Mouse (Mus musculus): ENCODE results near the gene Frat2.
"Not testable (repeated sequence)": the region's sequence is repeated elsewhere in the genome, so short reads cannot be mapped to it uniquely, and the experiment has no call there.

Gene Frat2

DNA sequence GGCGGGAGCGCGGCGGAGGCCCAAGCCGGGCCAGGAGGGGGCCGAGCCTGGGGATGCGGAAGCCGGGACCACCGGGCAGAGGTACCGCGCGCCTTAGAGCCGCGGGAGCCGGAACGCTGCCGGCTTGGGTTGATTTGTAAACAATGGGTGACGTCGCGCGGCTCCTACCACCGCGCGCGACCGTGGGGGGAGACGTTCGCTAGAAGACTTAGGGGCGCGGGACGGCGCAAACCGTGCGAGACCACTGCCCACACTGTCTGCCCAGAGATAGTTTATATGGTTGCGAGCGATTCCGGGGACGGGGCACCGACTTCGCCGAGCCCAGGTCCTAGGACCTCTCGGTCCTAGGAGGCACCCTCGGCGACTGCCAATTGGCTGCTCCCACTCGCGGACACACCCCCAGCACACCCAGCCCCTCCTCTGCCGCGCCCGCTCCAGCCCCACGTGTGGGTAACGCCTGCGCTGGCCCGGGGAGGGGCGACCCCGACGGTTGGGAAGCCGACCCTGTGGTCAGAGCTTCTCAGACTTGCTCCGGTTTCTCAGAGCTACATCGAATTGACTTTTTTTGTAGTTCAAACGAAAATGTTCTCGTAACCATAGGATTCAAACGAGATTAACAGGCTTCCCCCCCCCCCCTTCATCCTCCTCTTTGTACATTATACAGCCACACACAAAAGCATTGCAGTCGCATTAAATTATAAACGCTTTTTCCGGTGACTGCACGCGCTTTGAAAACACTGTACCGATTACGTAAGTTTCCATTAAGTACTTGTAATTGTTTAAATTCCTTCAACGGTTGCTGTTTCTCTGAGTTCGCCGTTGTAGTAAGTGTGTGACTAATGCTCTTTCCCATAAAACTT is at the start of gene Frat2:
TSS of gene Frat2 (minus strand) at position 141 of the 860 bp plus-strand sequence.
- peak; percentile 86 to 90 for DNase-seq (ENCODE audit: low spot score in 2 of 2)

DNA sequence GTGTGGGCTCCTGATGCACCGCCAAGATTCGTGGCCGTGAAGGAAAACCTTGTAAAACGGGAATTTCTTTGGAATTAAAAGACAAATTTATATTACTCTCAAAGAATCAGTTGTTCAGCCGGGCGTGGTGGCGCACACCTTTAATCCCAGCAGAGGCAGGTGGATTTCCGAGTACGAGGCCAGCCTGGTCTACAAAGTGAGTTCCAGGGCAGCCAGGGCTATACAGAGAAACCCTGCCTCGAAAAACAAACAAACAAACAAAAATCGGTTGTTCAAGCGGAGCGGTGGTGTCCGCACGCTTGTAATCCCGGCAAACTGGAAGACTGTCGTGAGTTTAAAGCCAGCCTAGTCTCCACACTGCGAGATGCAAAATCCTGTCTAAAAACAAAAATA is 48.4 kb upstream of the Frat2 start:
- DNase-seq (ENCODE audit: low spot score in 2 of 2) = no peak

DNA sequence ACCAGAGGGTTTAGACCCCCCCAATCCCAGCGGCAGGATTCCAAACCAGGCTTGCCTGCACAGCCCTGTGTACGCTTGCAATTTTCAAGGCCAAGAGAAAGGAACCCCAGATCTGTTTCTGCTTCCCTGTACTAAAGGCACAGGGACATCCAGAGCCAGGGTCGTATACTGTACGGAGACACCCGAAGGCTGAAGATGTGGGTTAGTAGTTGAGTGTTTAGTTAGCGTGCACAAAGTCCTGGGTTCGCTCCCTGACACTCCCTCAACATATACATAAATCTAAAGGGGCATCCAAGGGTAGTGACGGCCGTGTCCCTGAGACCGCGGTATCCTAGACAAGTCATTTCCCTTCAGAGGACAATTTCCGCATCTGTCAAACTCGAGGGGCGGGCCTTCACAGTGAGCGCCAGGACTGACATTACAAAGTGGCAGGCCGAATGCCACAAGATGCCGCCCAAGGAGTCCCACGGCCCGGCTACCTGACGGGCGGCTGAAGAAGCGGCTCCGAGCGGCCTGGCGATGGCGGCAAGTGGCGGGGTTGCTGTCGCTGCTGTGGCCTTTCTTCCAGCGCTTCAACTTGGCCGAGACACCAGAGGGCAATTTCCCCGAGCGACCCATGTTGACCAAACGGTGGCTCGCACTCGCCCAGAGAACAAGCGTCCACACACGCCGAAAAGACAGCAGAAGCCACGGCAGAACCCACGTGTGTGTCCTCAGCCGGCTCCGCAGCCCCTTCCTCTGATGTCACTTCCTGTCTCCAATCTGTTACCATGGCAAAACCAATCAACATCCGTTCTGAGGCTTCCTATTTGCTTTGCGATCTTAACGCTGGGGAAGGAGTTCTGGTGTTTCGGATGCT is 47.8 kb upstream of the Frat2 start, which contains the start of gene Rrp12:
TSS of gene Rrp12 (minus strand) at position 714 of the 859 bp plus-strand sequence.
- peak; percentile 79 to 90 for DNase-seq (ENCODE audit: low spot score in 2 of 2)

DNA sequence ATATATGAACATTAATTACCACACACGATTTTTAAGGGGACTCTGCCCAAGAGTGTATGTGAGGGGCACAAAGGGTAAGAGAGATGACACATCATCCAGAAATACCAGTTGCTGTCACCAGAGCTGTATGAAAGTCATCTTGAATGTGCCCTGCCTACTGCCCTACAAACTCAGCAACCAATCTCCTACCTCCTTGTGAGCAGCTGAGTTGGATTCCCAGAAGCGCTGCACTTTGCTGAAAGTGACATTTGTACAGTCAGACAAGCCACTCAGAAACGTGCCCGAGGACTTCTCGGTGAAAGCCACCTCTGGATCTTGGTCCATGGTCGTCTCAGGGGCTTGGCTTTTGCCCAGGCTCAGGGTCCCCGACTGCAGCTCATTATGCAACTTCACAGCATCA is 47.0 kb upstream of the Frat2 start:
- no peak for DNase-seq (ENCODE audit: low spot score in 2 of 2)

DNA sequence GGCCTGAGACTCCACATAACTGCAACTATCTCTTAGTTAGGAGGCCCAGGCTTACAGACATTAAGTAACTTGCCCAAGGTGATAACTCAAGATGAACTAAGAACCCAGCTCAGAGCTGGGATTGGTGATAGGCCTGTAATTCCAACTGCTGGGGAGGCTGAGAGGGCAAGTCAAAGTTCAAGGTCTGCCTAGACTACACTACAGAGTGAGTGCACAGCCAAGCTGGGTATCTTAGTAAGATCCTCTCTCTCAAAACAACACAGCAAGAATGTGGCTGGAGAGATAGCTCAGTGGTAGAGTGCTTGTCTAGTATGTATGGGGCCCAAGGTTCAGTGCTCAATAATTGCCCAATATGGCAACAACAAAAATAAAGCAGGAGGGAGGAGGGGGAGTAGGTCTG is 40.3 kb upstream of the Frat2 start:
- DNase-seq (ENCODE audit: low spot score in 2 of 2) = no peak

DNA sequence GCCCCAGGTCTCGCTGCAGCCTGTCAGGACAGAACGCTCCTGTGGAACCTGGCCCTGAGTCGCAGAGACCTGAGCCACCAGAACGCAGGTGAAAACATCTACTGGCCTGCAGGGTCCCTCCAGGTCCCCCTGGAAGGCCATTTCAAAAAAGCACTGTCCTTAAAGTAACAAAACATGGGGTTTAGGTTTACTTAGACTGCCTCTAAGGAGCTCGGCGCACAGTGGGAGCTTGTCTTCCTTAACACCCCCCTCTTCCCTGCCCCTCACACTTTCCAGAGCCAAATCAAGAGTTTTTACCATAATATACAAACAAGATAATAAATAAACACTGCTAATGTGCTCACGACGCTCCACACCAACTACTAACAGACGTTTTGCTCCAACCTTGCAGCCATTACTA is 36.0 kb upstream of the Frat2 start:
- DNase-seq (ENCODE audit: low spot score in 2 of 2) = no peak

DNA sequence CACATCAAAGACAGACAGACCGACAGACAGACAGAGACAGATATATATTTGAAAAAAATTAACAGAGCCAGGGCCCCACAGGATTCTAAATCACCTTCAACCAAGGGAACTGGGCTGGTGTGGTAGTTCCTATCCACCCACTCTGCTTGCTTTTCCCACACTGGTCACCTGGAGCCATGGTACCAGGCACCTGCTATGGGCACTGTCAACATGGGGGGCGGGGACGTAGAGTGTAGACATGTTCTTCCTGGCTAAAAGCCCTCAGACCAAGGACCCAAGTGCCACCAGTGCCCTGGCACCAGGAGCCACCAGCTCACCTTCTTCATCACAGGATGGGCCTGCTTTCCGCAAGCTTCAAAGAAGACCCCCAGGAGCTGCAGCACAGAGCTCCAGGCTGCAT is 33.9 kb upstream of the Frat2 start:
- DNase-seq (ENCODE audit: low spot score in 2 of 2) = no peak

DNA sequence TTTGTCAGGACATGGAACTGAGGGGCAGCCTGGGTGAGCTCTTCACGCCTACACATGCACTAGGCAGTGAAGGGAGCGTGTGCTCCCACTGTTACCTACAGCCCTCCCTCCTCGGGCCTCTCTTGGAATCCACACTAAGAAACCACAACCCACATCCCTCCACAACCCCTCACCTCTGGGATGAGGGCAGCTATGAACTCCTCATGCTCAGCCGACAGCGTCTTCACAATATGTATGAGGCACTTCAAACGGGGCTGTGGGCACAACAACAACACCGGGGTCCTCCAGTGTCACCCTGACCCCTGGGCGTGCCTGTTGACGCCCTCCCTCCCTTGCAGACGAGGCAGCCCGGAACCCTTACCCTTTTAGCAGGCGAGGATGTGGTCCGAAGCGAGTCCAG is 26.4 kb upstream of the Frat2 start:
- DNase-seq (ENCODE audit: low spot score in 2 of 2) = no peak

DNA sequence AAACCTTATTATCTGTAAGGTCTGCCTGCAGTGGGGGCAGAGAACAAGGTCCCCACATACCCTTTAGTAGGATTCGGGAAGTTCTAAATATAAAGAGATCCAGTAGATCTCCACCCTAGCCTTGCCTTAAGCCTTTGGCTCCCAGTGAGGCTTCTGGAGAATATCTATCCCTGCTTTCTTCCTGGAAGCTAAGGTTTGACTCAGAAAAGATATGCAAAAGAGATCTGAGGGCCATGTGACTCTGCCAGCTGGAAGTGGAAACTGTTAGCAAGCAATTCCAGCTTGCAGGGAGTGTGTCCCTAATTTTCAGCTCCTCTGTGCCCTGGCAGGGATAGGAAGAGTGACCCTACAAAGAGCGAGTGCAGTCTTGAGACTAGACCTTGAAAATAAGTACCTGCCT is 24.4 kb upstream of the Frat2 start:
- DNase-seq (ENCODE audit: low spot score in 2 of 2) = peak; percentile 39 to 53

DNA sequence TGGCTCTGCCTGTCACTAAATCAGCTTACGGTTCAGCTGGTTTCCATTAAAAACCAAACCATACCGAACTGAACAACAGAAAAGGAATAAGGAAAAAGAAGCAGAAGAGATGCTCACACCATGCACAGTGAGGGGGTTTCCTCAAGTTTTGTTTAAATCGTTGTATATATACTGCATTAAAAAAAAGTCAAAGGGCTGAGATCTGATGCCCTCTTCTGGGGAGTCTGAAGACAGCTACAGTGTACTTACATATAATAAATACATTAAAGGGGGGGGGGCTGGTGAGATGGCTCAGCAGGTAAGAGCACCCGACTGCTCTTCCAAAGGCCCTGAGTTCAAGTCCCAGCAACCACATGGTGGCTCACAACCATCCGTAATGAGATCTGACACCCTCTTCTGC is 22.0 kb upstream of the Frat2 start:
- DNase-seq (ENCODE audit: low spot score in 2 of 2) = not testable (repeated sequence)

DNA sequence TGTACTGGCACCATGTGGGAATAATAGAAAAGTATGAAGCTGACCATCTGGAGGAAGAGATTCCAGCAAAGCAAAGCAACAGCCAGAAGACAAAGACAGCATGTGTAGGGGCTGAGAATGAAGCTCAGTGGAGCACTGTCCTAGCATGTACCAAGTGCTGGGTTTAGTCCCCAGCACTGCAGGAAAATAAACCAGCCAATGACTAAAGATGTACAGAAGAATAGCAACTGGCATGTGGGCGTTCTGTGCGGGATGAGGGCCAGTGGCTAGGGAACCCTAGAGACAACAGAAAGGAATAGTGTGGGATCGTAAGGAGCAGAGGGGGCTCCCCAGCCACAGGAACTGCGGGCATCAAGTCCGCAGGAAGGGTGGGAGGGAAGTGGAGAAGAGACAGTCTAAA is 21.4 kb upstream of the Frat2 start:
- peak; percentile 40 to 45 for DNase-seq (ENCODE audit: low spot score in 2 of 2)

DNA sequence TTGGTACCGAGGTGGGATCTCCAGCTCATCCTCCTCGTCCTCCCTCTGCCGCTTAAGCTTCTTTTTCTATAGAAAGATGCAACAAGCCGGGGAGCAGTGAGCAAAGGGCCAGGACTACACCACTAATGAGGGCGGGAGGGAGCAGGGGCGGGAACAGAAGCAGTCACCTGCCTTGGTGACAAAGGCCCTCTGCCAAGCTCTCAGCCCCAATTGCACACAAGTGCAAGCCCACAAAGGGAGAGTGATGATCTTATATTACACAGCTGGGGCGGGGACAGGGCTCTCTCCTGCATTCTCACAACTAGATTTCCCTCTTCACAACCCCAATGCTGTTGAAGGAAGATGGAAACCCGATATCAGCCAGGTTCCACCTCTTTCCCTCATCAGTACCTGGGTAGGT is 18.8 kb upstream of the Frat2 start:
- no peak for DNase-seq (ENCODE audit: low spot score in 2 of 2)

DNA sequence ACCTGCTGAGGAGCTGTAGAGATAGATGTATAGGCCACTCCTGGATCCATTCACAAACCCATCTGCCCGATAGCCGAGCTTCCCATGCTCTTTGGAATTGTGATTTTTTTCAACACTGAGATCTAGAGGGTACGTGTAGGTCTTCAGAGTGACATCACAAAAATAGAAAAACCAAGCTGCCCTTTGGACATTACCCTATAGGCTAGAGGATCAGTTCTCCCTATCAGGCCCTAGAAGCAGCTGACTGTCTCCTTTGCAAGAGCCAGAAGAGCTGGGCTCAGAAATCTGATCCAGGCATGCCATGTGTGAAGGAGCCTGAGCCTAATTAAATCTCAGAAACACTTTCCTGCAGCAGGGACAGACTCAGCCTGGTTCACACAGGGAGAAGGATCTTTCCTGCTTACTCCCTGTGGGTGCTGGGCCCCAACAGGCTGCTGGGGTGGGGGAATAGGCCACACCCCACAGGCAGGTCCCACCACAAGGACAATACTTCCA is 9.9 kb upstream of the Frat2 start:
- DNase-seq (ENCODE audit: low spot score in 2 of 2) = no peak

DNA sequence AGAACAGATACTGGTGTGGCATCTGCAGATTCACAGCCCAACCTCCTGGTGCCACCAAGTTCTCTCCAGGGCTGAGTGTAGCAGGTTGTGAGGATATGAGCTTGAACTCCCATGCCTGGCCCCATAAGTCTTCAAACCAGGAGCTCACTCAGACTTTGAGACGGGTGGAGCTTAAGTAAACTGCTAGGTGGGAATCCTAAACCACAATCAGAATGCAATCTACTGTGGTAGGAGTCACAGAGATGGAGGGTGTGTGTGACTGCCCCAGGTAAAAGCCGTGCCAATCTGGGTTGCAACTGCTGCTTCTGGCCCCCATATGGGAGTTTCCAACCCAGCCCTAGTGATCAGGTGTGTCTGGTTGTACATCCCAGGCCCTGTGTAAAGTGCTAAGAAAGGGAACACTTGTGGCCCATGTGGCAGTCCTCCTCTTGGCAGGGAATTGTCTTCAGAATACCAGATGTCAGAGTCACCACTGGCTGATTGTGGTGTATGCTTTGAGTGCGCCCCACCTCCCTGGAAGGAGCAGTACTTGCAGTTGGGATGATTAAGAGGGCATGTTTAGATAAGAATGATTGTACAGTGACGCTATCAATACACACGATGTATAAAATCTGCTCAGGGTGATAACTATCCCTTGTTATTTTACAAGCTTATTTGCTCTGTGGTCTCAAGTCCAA is 9.3 kb upstream of the Frat2 start:
- DNase-seq (ENCODE audit: low spot score in 2 of 2) = no peak

DNA sequence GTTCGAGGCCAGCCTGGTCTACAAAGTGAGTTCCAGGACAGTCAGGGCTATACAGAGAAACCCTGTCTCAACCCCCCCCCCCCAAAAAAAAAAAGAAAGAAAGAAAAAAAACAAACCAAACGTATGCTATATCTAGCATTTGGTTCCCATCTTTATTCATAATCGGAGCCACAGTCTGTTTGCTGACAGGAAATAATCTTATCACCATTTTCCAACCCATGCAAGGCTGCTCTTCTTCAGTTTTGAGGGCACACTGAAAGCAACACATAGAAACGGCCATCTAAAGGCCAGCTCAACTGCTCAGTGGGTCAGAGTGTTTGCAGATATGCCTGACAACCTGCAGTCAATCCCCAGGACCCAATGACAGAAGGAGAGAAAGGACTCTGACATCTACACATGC is 4.5 kb upstream of the Frat2 start:
- no peak for DNase-seq (ENCODE audit: low spot score in 2 of 2)

DNA sequence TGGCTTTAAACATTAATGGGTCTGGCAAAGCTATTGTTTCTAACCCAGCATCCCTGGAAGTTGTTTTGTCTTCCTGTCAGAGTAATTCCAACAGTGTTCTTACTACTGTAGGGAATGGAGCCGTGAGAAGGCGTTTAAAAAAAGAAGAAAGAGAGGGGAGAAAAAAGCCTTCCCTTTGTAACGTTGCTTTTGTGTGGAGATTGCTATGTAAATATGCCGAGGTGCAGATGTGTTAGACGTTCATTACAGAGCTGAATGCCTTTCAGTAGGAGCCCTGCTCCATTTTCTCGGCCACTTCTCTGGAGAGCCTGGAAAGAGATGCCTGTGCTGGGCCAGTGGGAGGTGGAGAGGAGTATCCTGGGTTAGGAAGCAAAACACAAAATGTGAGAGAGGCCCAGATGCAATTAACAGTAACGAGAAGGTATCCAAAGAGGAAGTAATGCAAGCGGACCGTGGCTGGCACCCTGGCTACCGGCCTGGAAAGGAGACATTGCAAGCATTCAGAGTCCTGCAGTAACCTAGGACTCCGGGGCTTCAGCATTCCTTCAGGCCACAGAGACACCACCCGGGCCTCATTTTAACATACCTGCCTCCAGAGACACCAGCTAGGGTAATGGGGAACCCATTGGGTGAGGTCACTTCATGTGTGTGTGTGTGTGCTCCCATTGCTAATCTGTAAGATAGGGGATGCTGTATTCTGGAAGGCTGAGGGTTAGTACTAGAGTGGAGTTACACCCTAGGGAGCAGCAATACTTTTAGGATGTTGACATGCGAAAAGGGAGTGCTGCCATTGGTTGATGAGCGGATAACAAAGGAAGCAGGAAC is 3.0 kb upstream of the Frat2 start:
- DNase-seq (ENCODE audit: low spot score in 2 of 2) = no peak

DNA sequence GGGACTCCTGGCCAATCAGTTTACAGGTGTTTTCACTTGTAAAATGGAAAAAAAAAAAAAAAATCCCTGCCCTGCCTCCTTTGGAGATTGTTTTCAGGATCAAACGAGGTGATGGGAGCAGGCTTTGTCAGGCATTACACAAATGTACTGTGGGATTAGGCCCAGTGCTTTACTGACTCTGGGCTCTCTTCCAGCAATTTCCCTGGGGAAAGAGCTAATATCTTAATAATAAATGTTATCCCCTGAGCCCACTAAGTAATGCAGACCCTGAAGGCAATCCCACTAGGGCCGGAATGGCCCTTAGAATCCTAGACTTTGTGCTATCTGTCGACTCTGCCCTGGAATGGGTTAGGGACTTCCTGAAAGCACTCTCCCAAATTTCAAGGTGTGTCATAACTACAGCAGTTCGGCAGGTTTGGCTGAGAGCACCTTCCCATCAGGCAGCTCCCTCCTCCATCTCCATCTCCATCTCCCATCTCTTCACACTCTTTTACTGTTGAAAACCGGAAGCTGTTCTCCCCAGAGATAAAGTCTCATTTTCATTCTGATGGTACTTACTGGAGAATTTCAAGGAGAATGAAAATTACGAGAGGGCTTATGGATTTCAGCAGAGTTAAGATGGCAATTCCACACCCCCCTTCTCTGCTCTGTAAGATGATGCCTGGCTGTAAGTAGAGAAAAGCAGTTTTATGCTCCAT is 2.2 kb upstream of the Frat2 start:
- no peak for DNase-seq (ENCODE audit: low spot score in 2 of 2)

DNA sequence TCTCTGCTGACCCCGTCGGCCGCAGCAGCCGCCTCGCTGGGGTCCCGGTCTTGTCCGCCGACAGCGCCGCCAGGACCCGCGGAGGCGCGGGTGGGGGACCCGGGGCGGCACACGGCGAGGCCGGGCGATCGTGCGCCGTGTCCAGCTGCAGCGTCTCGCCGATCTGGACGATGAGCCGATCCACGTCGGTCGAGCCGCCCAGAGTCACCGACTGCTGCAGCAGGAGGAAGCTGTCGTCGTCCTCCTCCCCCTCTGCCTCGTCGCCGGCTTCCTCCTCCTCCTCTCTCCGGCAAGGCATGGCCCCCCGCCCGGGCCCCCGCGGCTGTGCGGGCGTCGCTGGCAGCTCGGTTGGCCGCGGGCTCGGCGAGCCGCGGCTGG is 329 bp downstream of the Frat2 start:
- not testable (repeated sequence) for DNase-seq (ENCODE audit: low spot score in 2 of 2)

DNA sequence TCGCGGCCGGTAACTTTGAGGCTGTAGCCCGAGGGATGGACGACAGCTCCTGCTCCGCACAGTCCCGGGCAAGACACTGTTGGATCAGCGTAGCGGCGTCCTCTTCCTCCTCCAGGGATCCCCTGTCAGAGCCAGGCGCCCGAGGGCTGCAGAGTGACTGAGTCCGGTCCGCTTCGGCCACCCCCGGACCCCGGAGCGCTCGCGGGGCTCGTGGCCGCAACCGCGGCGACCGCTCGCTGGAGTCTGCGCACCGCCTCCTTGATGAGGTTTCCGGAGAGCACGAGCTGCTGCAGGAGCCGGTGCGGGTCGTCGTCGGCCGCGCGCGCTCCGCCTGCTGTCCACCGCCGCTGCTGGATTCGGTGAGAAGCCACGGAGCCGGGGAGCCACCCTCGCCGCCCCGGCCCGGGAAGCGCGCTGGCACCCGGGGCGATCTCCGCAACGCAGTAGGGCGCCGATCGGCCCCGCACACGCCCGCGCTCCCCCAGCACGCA is 796 bp downstream of the Frat2 start:
- DNase-seq (ENCODE audit: low spot score in 2 of 2) = peak; percentile 43 to 48

DNA sequence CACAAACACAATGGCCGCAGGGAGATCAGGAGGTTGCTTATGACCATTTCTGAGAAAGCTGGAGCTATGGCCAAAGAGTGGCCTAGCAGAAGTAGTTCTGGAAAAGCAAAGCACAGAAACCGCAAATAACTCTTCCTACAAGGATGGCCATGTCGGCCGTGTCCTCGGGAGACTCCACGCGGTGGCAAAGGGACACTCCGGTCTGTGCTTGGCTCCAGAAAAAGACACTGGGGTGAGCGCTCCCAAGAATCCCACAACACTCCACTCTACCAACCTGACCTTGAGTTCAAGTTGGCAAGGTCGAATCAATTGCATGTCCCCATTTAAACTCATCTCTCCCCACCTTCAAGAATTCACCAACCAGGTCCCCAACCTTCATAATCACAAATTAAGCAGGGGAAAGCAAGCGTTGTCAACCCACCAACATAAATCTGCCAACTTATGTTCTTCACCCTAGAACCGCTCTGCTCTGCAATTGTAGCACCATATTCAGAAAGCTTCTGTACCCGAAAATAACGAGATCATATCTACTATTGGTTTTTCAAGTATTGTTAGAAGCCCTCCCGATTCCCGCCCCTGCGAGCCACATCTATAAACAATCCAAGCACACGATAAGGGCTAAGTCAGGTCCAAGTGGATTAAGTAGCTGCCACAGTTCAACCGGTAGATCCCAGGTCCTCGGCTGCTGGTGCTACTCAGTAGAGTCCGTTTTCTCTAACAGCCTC is 1.4 kb downstream of the Frat2 start:
- peak in 1 of 2 experiments; percentile 11 for DNase-seq (ENCODE audit: low spot score in 2 of 2)
